Mouse (Mus musculus) R1 (cell line): ENCODE results near the gene Bmp10.
A peak's percentile ranks its signal among the peaks of the same experiment; 100 is the strongest.
"Not testable (repeated sequence)": the region's sequence is repeated elsewhere in the genome, so short reads cannot be mapped to it uniquely, and the experiment has no call there.

Source experiments
- DNase-seq: peaks from one replicate; pipeline ENCODE4 v3.0.0-alpha.2; 2018; ENCODE audit warnings: low read depth, low spot score

Bmp10 gene

GRCm38 (mm10) chr6:87447217-87447616 lies 18.4 kb downstream of the Bmp10 start:
- DNase-seq = no peak

- no peak for DNase-seq
Measured at GRCm38 (mm10) chr6:87449534-87449933, 20.7 kb downstream of the Bmp10 start.

- DNase-seq = no peak
Measured at GRCm38 (mm10) chr6:87451016-87451415, 22.2 kb downstream of the Bmp10 start.

GRCm38 (mm10) chr6:87451771-87452170 lies 23.0 kb downstream of the Bmp10 start:
- no peak for DNase-seq

- DNase-seq = no peak
Measured at GRCm38 (mm10) chr6:87455507-87455906, 26.7 kb downstream of the Bmp10 start.

- peak; percentile 74 for DNase-seq
Measured at GRCm38 (mm10) chr6:87466221-87466620, 37.4 kb downstream of the Bmp10 start.

- no peak for DNase-seq
Measured at GRCm38 (mm10) chr6:87467373-87467772, 38.6 kb downstream of the Bmp10 start.

GRCm38 (mm10) chr6:87468372-87468771 lies 39.6 kb downstream of the Bmp10 start:
- no peak for DNase-seq

GRCm38 (mm10) chr6:87470098-87470497 lies 41.3 kb downstream of the Bmp10 start:
- DNase-seq = not testable (repeated sequence)

- no peak for DNase-seq
Measured at GRCm38 (mm10) chr6:87475223-87475622, 46.4 kb downstream of the Bmp10 start.

- DNase-seq = no peak
Measured at GRCm38 (mm10) chr6:87478847-87479246, 50.1 kb downstream of the Bmp10 start.

GRCm38 (mm10) chr6:87479291-87479999 lies 50.7 kb downstream of the Bmp10 start:
- DNase-seq = no peak

- DNase-seq = no peak
Measured at GRCm38 (mm10) chr6:87483224-87483899, 54.6 kb downstream of the Bmp10 start.

GRCm38 (mm10) chr6:87483900-87484289 lies 55.1 kb downstream of the Bmp10 start:
- no peak for DNase-seq

- no peak for DNase-seq
Measured at GRCm38 (mm10) chr6:87484806-87485205, 56.0 kb downstream of the Bmp10 start.
